Mouse (Mus musculus) T-helper 1 cell (primary cell): ENCODE data around the gene Phldb3.

Experiments used
- in situ Hi-C: fragments of 300-600 bp; cut with MboI, MseI; formaldehyde crosslinking; loops from one replicate; pipeline ENCODE4 v1.15.1; 2025; ENCODE audit warnings: high pct_unique_total_duplicates

Gene Phldb3

GRCm38 (mm10) chr7:24630116-24630880 lies 19.7 kb downstream of the Phldb3 start:
- in situ Hi-C loops: no loop called here

- in situ Hi-C loops: no loop called here
These were observed 25.7 kb downstream of the Phldb3 start, which contains the start of gene Lypd3 for GRCm38 (mm10) chr7:24636264-24636663. Gene Lypd3, plus strand, starts transcription at chr7:24636550.

- in situ Hi-C loops: no loop called here
These were observed 26.5 kb downstream of the Phldb3 start for GRCm38 (mm10) chr7:24637046-24637445.

GRCm38 (mm10) chr7:24638026-24638856 lies 27.7 kb downstream of the Phldb3 start:
- in situ Hi-C loops: no loop called here

GRCm38 (mm10) chr7:24640450-24640849 lies 29.9 kb downstream of the Phldb3 start:
- in situ Hi-C loops: no loop called here

- in situ Hi-C loops: no loop called here
These were observed 31.9 kb downstream of the Phldb3 start for GRCm38 (mm10) chr7:24642491-24642890.

- in situ Hi-C loops: no loop called here
These were observed 33.9 kb downstream of the Phldb3 start for GRCm38 (mm10) chr7:24644492-24644891.

GRCm38 (mm10) chr7:24644996-24645395 lies 34.4 kb downstream of the Phldb3 start:
- in situ Hi-C loops: no loop called here

- in situ Hi-C loops: no loop called here
These were observed 35.9 kb downstream of the Phldb3 start for GRCm38 (mm10) chr7:24646486-24646885.

GRCm38 (mm10) chr7:24653681-24654080 lies 43.1 kb downstream of the Phldb3 start:
- in situ Hi-C loops: no loop called here

- in situ Hi-C loops: loop anchor here (5.0 kb wide), 1 partner anchor 53 kb away; no protein-coding TSS in a partner anchor
These were observed 49.3 kb downstream of the Phldb3 start for GRCm38 (mm10) chr7:24659737-24660357.

GRCm38 (mm10) chr7:24661118-24661904 lies 50.7 kb downstream of the Phldb3 start:
- in situ Hi-C loops: no loop called here

- in situ Hi-C loops: no loop called here
These were observed 52.0 kb downstream of the Phldb3 start for GRCm38 (mm10) chr7:24662575-24662974.

GRCm38 (mm10) chr7:24664301-24664700 lies 53.7 kb downstream of the Phldb3 start:
- in situ Hi-C loops: no loop called here

- in situ Hi-C loops: no loop called here
These were observed 54.4 kb downstream of the Phldb3 start for GRCm38 (mm10) chr7:24664959-24665358.

GRCm38 (mm10) chr7:24671944-24672439 lies 61.4 kb downstream of the Phldb3 start:
- in situ Hi-C loops: no loop called here

- in situ Hi-C loops: no loop called here
These were observed 66.0 kb downstream of the Phldb3 start, which contains the start of gene Tex101 for GRCm38 (mm10) chr7:24676575-24676974. Gene Tex101, minus strand, starts transcription at chr7:24676675.
